ENCODE assay signal across 15 mouse cellular contexts in the genomic region with DNA sequence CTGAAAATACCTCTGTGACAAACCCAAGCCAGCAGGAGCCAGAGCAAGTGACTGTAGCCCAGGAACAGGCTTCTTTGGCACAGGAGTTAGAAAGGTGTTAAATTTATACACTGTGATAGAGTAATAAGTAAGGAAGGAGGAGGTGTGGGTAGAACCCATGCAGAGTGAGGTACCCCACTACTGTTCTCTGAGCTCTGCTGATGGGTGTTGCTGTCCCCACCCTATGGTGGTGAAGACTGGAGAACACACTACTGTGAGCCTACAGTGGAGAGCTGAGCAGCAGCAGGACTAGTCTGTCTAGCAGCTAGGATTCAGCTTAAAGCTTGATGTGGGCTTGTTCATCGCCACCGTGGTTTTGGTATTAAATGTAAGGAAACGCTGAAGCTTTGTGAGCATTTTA.
"Had no signal": no experiment of that assay in that cellular context is flagged by ENCODE, and none has a peak within 500 bp of the region (broad histone marks: within the 10 kb centered on the region; RNA-seq: fewer than 3 reads in every experiment).

No protein-coding gene starts in this region.

- H3K4me1 ChIP-seq: neural tube, embryonic 15.5 days; stomach, embryonic 15.5 days had no signal

- H3K9ac ChIP-seq: neural tube, embryonic 15.5 days; stomach, embryonic 15.5 days had no signal

- H3K36me3 ChIP-seq: neural tube, embryonic 15.5 days; stomach, embryonic 15.5 days had no signal

- H3K4me3 ChIP-seq: neural tube, embryonic 15.5 days; stomach, embryonic 15.5 days had no signal

- H3K27me3 ChIP-seq: neural tube, embryonic 15.5 days; stomach, embryonic 15.5 days had no signal

- DNase-seq: retina, postnatal 1 day; right cerebral cortex, adult 18-20 months; right cerebral cortex, postnatal 14 days; right cerebral cortex, postnatal 25 days; right cerebral cortex, postnatal 4 days; spleen, adult 18-20 months; thymus, adult 18-20 months; thymus, adult 2 months; thymus, postnatal 14 days; thymus, postnatal 25 days; thymus, postnatal 36 days; thymus, postnatal 4 days had no signal

- H3K27ac ChIP-seq: neural tube, embryonic 15.5 days; stomach, embryonic 15.5 days; stomach, postnatal 0 days had no signal

- H3K4me2 ChIP-seq: neural tube, embryonic 15.5 days; stomach, embryonic 15.5 days had no signal

- H3K9me3 ChIP-seq: neural tube, embryonic 15.5 days; stomach, embryonic 15.5 days had no signal
